Mouse (Mus musculus): ENCODE measurements around the gene Nudt3.

DNA sequence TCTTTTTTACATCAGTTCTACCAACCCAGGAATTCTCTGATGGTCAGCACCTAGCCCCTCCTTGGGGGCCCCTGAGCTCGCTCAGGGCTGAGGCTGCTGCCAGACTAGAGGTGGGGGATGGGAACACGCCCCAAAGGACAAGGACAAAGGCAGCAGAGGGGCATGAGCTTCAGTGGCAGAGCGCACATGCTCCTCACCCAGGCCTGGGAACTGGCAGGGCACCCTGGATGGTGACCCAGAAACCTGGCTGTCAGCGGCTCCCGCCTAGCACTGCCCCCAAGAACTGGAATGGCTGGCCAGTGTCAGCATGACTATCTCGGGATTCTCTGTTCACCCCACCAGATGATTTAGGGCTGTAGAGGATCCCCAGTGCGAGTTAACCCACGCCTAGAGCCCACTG lies 74.1 kb downstream of the Nudt3 start:
- TF ChIP-seq USF1 (IDR thresholded peaks at IDR 0.05; ENCODE audit: low read depth) (no peak), POLR2A (IDR thresholded peaks at IDR 0.05; ENCODE audit: insufficient read length, low read depth) (no peak), E2F4 (IDR thresholded peaks at IDR 0.05; ENCODE audit: insufficient read depth) (no peak)
